Mouse (Mus musculus) frontal cortex, adult 2 months (tissue): ENCODE measurements at regions not wholly inside any gene's neighbourhood (a gene's known extent, or its start where the extent isn't known, plus 50 kb on each side); places are given as distances from the start of the nearest gene placed in this dataset.
A peak's percentile ranks its signal among the peaks of the same experiment; 100 is the strongest.

Experiments
- DNase-seq, 2 experiments: peaks; one replicate each; pipeline ENCODE4 v3.0.0; 2022; ENCODE audit warnings: low spot score in 1 of 2; ENCODE audit errors: extremely low spot score in 1 of 2

DNA sequence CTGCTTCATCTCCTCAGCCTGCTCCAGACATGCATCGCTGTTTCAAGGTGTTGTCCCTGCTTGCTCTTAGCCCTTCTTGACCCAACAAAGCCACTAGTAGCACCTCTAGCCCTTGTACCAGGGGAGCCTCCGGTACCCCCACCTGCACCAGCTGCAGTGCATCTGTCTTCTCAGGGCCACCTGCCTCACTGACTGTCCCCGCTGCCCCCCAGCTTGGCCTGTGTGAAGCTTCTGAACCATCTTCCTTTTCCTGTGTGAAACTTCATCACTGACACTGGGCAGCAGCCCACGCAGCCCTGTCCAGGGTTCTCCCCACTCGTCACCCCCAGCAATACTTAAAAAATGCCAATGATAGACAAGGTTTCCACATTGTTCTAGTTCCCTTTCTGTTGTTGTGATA is 116.2 kb downstream of the Plxna1 start:
- no peak for DNase-seq

- no peak for DNase-seq
Observed at GRCm38 (mm10) chr6:89248574-89248973, 113.8 kb downstream of the Plxna1 start.

DNA sequence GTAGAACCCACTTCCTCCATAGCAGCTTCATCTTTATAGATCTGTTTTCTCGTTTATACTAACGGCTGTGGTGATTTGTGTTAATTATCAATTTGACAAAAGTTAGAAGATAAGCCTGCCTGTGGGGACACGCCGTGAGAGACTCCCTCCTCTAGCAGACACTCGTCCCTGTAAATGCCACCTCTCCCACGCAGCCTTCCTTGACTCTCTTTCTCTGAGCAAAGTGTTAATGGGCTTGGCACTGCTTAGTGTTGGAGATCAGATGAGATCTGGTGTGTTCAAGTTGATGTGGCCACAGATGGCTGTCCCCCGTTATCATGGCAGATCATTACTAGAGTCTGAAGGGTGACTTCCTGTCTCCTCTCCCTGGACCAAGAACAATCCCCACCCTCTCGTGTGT is 113.1 kb downstream of the Plxna1 start:
- DNase-seq: peak in 1 of 2 experiments; percentile 62

- no peak for DNase-seq
Observed at GRCm38 (mm10) chr6:89251641-89252040, 110.8 kb downstream of the Plxna1 start.

DNA sequence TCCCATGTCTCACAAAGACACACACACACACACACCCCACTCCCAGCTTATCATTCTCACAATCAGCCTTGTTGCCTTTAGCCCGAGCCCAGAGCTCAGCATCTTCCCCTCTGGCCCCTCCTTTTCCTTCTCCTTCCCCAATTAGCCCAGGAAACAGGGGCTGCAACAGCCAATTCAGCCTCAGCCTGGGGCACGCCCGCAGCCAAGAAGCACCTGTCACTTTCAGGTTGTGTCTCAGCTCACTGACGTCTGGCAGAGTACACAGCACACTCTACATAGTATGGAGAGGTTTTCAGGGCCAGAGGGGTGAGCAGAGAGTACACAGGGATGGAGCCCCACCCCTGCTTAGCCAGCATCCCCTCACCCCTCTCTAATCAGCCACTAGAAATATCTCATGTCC is 106.4 kb downstream of the Plxna1 start:
- no peak for DNase-seq

- DNase-seq: no peak
Observed at GRCm38 (mm10) chr6:89256630-89257292, 105.7 kb downstream of the Plxna1 start.

- DNase-seq: no peak
Observed at GRCm38 (mm10) chr6:89257416-89257815, 105.0 kb downstream of the Plxna1 start.

GRCm38 (mm10) chr6:89258140-89258539 is 104.3 kb downstream of the Plxna1 start:
- DNase-seq: no peak

GRCm38 (mm10) chr6:89259406-89259994 is 102.9 kb downstream of the Plxna1 start:
- no peak for DNase-seq

- DNase-seq: no peak
Observed at GRCm38 (mm10) chr6:89262958-89263357, 99.5 kb downstream of the Plxna1 start.

DNA sequence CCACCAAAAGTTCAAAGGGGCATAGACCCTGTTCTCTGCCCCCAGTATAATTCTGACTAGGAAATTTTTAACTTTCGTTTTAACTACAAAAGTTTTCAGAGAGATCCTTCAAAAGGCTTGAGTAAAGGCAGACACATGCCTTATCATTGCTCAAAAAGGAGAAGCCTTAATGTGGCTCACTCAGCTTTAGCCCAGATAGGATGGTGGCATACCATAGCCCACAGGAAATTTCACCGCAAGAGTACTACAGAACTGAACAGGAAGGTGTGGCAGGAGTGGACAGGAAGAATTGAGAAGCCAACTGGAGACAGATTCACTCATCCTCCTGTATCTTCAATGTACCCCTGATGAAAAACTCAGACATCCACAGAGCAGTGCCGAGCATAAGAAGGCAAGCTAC is 97.1 kb downstream of the Plxna1 start:
- DNase-seq: no peak
